Mouse (Mus musculus) kidney, adult 2 months (tissue): Measurements from ENCODE around the gene Svs2. TPM values are rescaled to one million over a fixed set of nuclear protein-coding genes. Genes with fewer than 3 reads are reported as not detected.
A peak's percentile ranks its signal among the peaks of the same experiment; 100 is the strongest.
"Not testable (repeated sequence)": the region's sequence is repeated elsewhere in the genome, so short reads cannot be mapped to it uniquely, and the experiment has no call there.

ENCODE experiments used
- DNase-seq: peaks from one replicate; pipeline ENCODE4 v3.0.0; 2021
- H3K27ac ChIP-seq: fragments of 200-500 bp; 2 replicates; pipeline ENCODE4 v1.5.1; 2012; ENCODE audit warnings: low read depth, low read length, control low read depth, inconsistent platforms; ENCODE audit not compliant: insufficient read depth
- H3K27me3 ChIP-seq: fragments of 200-500 bp; replicated peaks from 2 replicates; pipeline ENCODE4 v1.6.1; 2012; ENCODE audit warnings: mild to moderate bottlenecking, moderate library complexity, low read length, inconsistent platforms; ENCODE audit not compliant: control insufficient read depth, insufficient read depth
- H3K36me3 ChIP-seq: fragments of 200-500 bp; 2 replicates; pipeline ENCODE4 v1.6.1; 2012; ENCODE audit warnings: mild to moderate bottlenecking, moderate library complexity, low read length, inconsistent platforms; ENCODE audit not compliant: control insufficient read depth, insufficient read depth
- H3K4me1 ChIP-seq: fragments of 200-500 bp; 2 replicates; pipeline ENCODE4 v1.6.1; 2011; ENCODE audit warnings: low read length; ENCODE audit not compliant: control insufficient read depth, insufficient read depth
- H3K4me3 ChIP-seq: fragments of 200-500 bp; 2 replicates; pipeline ENCODE4 v1.5.1; 2011; ENCODE audit warnings: mild to moderate bottlenecking, low read depth, low read length, control low read depth; ENCODE audit not compliant: insufficient read depth
- CTCF ChIP-seq: fragments of 200-500 bp; conservative IDR thresholded peaks from 2 replicates; pipeline ENCODE4 v1.5.1; 2011; ENCODE audit warnings: low read depth, mild to moderate bottlenecking, control low read depth, low read length, moderate library complexity, mixed read lengths; ENCODE audit not compliant: insufficient read depth, insufficient read length
- POLR2A ChIP-seq: fragments of 200-500 bp; IDR thresholded peaks from one replicate; pipeline ENCODE4 v1.6.1; 2011; ENCODE audit warnings: low read depth, low read length, control low read depth
- WGBS: fragments of 180-500 bp; shearing (Covaris S2); methylation state at CpG from one replicate; pipeline ENCODE4 v1.1.7; 2018; 5-methylcytosine and 5-hydroxymethylcytosine counted together
- polyA plus RNA-seq: library from polyadenylated mRNA; depleted of rRNA; stranded (reverse); fragments of >200 nt; gene quantifications from 2 replicates; pipeline ENCODE4 v1.2.3, GENCODE M21; 2012

Svs2 gene
- polyA plus RNA-seq, 1 experiment = not detected

GRCm38 (mm10) chr2:164212711-164213110 is 25.6 kb downstream of the Svs2 start:
- no peak overlapping the region for H3K27ac ChIP-seq
- no peaks in the 10 kb centered on the region for H3K36me3 ChIP-seq
- H3K27me3 ChIP-seq = no peaks in the 10 kb centered on the region; the same call in 1 of the 2 replicates
- no peak overlapping the region for H3K4me3 ChIP-seq
- TF ChIP-seq POLR2A (no peak), CTCF (no peak)
- H3K4me1 ChIP-seq = no peaks in the 10 kb centered on the region; the same call in 1 of the 2 replicates
- 56% methylated on average over 5 of the region's 5 CpGs for WGBS
- DNase-seq = no peak

GRCm38 (mm10) chr2:164210892-164211291 is 27.4 kb downstream of the Svs2 start:
- Histone ChIP-seq H3K27me3 (no peaks in the 10 kb centered on the region; the same call in 1 of the 2 replicates), H3K4me1 (no peaks in the 10 kb centered on the region; the same call in 1 of the 2 replicates), H3K4me3 (no peak overlapping the region), H3K36me3 (no peaks in the 10 kb centered on the region), H3K27ac (no peak overlapping the region)
- TF ChIP-seq CTCF (no peak), POLR2A (no peak)
- 87% methylated on average over 4 of the region's 4 CpGs for WGBS
- DNase-seq = no peak

GRCm38 (mm10) chr2:164206676-164207075 is 31.6 kb downstream of the Svs2 start:
- Histone ChIP-seq H3K36me3 (no peaks in the 10 kb centered on the region), H3K27me3 (no peaks in the 10 kb centered on the region; the same call in 1 of the 2 replicates), H3K4me1 (no peaks in the 10 kb centered on the region), H3K27ac (peak overlapping the region; percentile 81), H3K4me3 (no peak overlapping the region)
- TF ChIP-seq CTCF (no peak), POLR2A (no peak)
- DNase-seq = no peak
- WGBS = 44% methylated on average over 4 of the region's 4 CpGs

- H3K27me3 ChIP-seq, H3K4me1 ChIP-seq, H3K4me3 ChIP-seq, H3K36me3 ChIP-seq: not testable (repeated sequence)
- DNase-seq = peak; percentile 76
- H3K27ac ChIP-seq = peak overlapping the region; percentile 47; the same call in 1 of the 2 replicates
- 71% methylated on average over 10 of the region's 10 CpGs for WGBS
These were observed 32.3 kb downstream of the Svs2 start for GRCm38 (mm10) chr2:164206011-164206410.

GRCm38 (mm10) chr2:164199626-164200327 is 38.5 kb downstream of the Svs2 start, which contains the start of gene Wfdc15a:
TSS of gene Wfdc15a (minus strand) at chr2:164200130.
- no peak within 1 kb of the TSS for H3K4me3 ChIP-seq
- TF ChIP-seq CTCF (no peak), POLR2A (no peak)
- H3K36me3 ChIP-seq = no peaks in the 10 kb centered on the region
- 76% methylated on average over 20 of the region's 20 CpGs for WGBS
- no peaks in the 10 kb centered on the region for H3K27me3 ChIP-seq
- no peak for DNase-seq
- H3K27ac ChIP-seq = no peak within 1 kb of the TSS
- H3K4me1 ChIP-seq = no peaks in the 10 kb centered on the region

GRCm38 (mm10) chr2:164196700-164196990 is 41.6 kb downstream of the Svs2 start:
- Histone ChIP-seq H3K36me3 (no peaks in the 10 kb centered on the region), H3K4me3 (no peak overlapping the region), H3K27me3 (no peaks in the 10 kb centered on the region), H3K4me1 (no peaks in the 10 kb centered on the region), H3K27ac (no peak overlapping the region)
- no peak for DNase-seq
- 71% methylated on average over 5 of the region's 5 CpGs for WGBS
- TF ChIP-seq POLR2A (no peak), CTCF (no peak)

GRCm38 (mm10) chr2:164195971-164196699 is 42.1 kb downstream of the Svs2 start:
- no peak for DNase-seq
- H3K4me1 ChIP-seq = no peaks in the 10 kb centered on the region
- no peaks in the 10 kb centered on the region for H3K36me3 ChIP-seq
- no peak overlapping the region for H3K27ac ChIP-seq
- H3K4me3 ChIP-seq = no peak overlapping the region
- TF ChIP-seq CTCF (no peak), POLR2A (no peak)
- 93% methylated on average over 5 of the region's 5 CpGs for WGBS
- H3K27me3 ChIP-seq = no peaks in the 10 kb centered on the region
